Mouse (Mus musculus) embryonic fibroblast, embryonic 13.5 days (primary cell): ENCODE results near the gene Gab2. TPM values are rescaled to one million over a fixed set of nuclear protein-coding genes. Genes with fewer than 3 reads are reported as not detected.

ENCODE experiments used
- H3K27ac ChIP-seq: 2 replicates; pipeline ENCODE4 v1.5.1; 2012; ENCODE audit warnings: low read length, control low read depth, inconsistent platforms; ENCODE audit not compliant: insufficient read depth
- H3K4me1 ChIP-seq: 2 replicates; pipeline ENCODE4 v1.6.1; 2011; ENCODE audit warnings: low read length; ENCODE audit not compliant: control insufficient read depth, insufficient read depth
- H3K4me3 ChIP-seq: 2 replicates; pipeline ENCODE4 v1.5.1; 2011; ENCODE audit warnings: mild to moderate bottlenecking, control low read depth, low read length; ENCODE audit not compliant: insufficient read depth
- CTCF ChIP-seq: IDR thresholded peaks from 2 replicates; pipeline ENCODE4 v1.5.1; 2011; ENCODE audit warnings: mild to moderate bottlenecking, control low read depth, low read length, moderate library complexity, borderline replicate concordance; ENCODE audit not compliant: insufficient read depth
- POLR2A ChIP-seq: IDR thresholded peaks from 2 replicates; pipeline ENCODE4 v1.6.1; 2011; ENCODE audit warnings: low read depth, mild to moderate bottlenecking, control low read depth, low read length, moderate library complexity
- polyA plus RNA-seq: library from polyadenylated mRNA; stranded (reverse); fragments of >200 nt; gene quantifications from 2 replicates; pipeline ENCODE4 v1.2.4, GENCODE M21; 2011; ENCODE audit warnings: low read depth; ENCODE audit not compliant: missing spikeins, insufficient read length

Gene Gab2
- polyA plus RNA-seq, 1 experiment: 11.5 TPM

- H3K4me3 ChIP-seq: no peak overlapping the region
- H3K27ac ChIP-seq: no peak overlapping the region
- no peaks in the 10 kb centered on the region for H3K4me1 ChIP-seq
- TF ChIP-seq CTCF (no peak), POLR2A (no peak)
Measured at GRCm38 (mm10) chr7:97339623-97340022, 258.2 kb downstream of the Gab2 start.

DNA sequence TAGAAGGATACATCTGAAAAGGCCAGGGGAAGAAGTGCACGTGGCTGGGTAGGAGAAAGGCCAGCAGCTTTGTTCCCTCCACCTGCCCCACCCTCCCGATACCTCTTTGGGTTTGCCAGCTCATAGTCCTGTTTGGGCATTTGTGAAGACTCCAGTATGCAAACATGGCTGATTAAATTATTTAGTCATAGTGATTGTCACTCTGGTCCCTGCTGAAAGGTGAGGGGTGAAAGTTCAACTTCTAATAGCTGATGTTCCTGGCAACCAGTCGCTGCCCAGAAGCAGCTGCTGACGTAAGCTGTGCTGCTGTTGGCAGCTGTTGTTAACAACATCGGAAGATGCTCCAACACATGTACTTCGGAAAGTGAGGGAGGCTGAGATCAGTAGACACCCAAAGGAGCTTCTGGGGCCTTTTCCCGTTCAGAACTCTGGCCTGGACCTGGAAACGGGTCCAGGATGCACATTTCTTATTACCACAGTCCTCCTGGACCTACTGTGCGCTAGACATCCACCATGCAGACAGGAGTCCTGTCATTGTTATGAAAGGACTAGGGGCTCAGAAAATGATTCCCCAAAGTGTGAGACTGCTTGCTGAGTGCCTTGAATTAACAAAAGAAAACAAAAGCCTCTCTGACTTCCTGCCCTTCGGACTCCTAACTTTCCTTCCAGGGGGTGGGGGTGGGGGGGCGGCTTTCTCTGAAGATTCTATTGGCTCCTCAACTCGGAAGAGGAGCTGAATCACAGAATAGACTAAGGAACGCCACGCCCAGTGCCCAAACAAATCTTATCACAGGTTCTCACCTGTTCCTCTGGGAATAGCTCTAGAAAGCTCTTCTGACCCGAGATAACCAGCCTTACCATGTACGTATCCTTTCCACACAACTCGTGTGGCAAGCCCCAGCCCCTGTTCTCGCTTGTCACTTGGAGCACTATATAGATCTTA, 259.8 kb downstream of the Gab2 start:
- Histone ChIP-seq H3K4me3 (no peak overlapping the region), H3K4me1 (no peaks in the 10 kb centered on the region), H3K27ac (no peak overlapping the region)
- TF ChIP-seq CTCF (no peak), POLR2A (no peak)

GRCm38 (mm10) chr7:97342961-97343360, 261.6 kb downstream of the Gab2 start:
- H3K27ac ChIP-seq: no peak overlapping the region
- H3K4me3 ChIP-seq: no peak overlapping the region
- H3K4me1 ChIP-seq: no peaks in the 10 kb centered on the region
- TF ChIP-seq POLR2A (no peak), CTCF (no peak)

- no peak for TF ChIP-seq POLR2A
- TF ChIP-seq CTCF: no peak
- H3K27ac ChIP-seq: no peak overlapping the region
- H3K4me1 ChIP-seq: no peaks in the 10 kb centered on the region
- H3K4me3 ChIP-seq: no peak overlapping the region
Measured at GRCm38 (mm10) chr7:97344655-97345054, 263.3 kb downstream of the Gab2 start.

GRCm38 (mm10) chr7:97345229-97345871, 264.0 kb downstream of the Gab2 start:
- Histone ChIP-seq H3K4me3 (no peak overlapping the region), H3K4me1 (no peaks in the 10 kb centered on the region), H3K27ac (no peak overlapping the region)
- TF ChIP-seq POLR2A (no peak), CTCF (no peak)

DNA sequence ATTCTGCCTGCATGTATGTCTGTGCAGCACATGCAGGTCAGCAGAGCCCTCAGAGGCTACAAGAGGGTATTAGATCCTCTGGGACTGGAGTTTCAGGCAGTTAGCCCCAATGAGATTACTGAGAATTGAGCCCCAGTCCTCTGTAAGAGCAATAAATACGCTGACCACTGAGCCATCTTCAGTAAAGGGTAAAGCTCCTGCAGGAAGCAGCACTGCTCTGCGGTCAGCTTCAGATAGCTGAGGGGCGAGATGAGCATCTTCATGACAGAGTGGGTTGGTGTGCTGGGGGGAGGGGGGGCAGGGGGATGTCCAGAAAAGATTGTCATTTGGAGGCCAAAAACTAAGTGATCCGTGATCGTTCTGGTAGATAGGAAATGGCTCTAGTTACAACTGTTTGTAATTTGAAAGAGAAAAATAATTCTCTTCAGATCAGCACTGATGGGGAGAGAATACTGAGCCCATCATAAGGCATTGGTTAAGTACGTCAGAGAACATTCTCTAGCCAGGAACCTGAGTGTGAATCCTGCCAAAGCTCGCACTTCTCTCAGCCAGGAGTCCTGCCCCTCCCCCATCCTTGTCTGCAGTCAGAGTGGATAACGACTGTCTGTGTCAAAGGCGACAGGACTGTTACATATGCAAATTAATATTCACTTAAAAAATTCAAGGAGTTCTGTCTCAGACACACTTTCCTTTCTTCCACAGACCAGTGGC, 264.9 kb downstream of the Gab2 start:
- H3K27ac ChIP-seq: no peak overlapping the region
- TF ChIP-seq CTCF (no peak), POLR2A (no peak)
- H3K4me3 ChIP-seq: no peak overlapping the region
- H3K4me1 ChIP-seq: no peaks in the 10 kb centered on the region

DNA sequence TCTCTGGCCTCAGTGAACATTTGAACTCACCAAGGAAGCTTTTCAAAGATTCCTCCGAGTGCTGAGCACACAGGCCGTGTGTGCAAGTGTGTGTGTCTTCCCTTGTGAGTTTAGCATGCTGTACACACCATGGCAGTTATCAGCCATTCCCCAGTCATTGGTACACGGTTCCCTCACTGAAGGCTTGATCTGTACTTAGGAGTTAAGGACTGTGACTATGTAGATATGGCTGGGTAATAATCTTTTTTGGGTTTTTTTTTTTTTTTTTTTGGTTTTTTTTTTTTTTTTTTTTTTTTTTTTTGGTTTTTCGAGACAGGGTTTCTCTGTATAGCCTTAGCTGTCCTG, 265.4 kb downstream of the Gab2 start:
- TF ChIP-seq POLR2A: no peak
- TF ChIP-seq CTCF: no peak

DNA sequence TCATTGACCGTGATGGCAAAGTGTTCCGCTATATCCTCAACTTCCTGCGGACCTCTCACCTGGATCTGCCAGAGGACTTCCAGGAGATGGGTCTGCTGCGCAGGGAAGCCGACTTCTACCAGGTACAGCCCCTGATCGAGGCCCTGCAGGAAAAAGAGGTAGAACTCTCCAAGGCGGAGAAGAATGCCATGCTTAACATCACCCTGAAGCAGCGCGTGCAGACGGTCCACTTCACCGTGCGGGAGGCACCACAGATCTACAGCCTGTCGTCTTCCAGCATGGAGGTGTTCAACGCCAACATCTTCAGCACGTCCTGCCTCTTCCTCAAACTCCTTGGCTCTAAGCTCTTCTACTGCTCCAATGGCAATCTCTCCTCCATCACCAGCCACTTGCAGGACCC, 266.1 kb downstream of the Gab2 start:
- Histone ChIP-seq H3K27ac (no peak overlapping the region), H3K4me1 (no peaks in the 10 kb centered on the region), H3K4me3 (no peak overlapping the region)
- TF ChIP-seq CTCF: no peak
- TF ChIP-seq POLR2A: no peak

More for the DNA sequence above, 265.4 kb downstream of the Gab2 start:
- H3K4me3 ChIP-seq: no peak overlapping the region
- H3K4me1 ChIP-seq: no peaks in the 10 kb centered on the region
- H3K27ac ChIP-seq: no peak overlapping the region

- H3K4me1 ChIP-seq: no peaks in the 10 kb centered on the region
- no peak overlapping the region for H3K27ac ChIP-seq
- TF ChIP-seq POLR2A (no peak), CTCF (no peak)
- no peak overlapping the region for H3K4me3 ChIP-seq
Measured at GRCm38 (mm10) chr7:97348318-97348717, 266.9 kb downstream of the Gab2 start.

GRCm38 (mm10) chr7:97348836-97349235, 267.4 kb downstream of the Gab2 start:
- no peak overlapping the region for H3K27ac ChIP-seq
- no peak overlapping the region for H3K4me3 ChIP-seq
- TF ChIP-seq CTCF (no peak), POLR2A (no peak)
- no peaks in the 10 kb centered on the region for H3K4me1 ChIP-seq
